Mouse (Mus musculus) bone marrow, adult 2 months (tissue): ENCODE results near the gene Tbc1d12.

ENCODE experiments used
- CTCF ChIP-seq: fragments of 200-500 bp; IDR thresholded peaks from 2 replicates; pipeline ENCODE4 v1.5.1; 2011; ENCODE audit warnings: low read length, control low read depth; ENCODE audit not compliant: control insufficient read depth, insufficient read depth
- POLR2A ChIP-seq: fragments of 200-500 bp; IDR thresholded peaks from 2 replicates; pipeline ENCODE4 v1.6.1; 2011; ENCODE audit warnings: low read depth, mild to moderate bottlenecking, control low read depth, low read length, borderline replicate concordance; ENCODE audit not compliant: control insufficient read depth

DNA sequence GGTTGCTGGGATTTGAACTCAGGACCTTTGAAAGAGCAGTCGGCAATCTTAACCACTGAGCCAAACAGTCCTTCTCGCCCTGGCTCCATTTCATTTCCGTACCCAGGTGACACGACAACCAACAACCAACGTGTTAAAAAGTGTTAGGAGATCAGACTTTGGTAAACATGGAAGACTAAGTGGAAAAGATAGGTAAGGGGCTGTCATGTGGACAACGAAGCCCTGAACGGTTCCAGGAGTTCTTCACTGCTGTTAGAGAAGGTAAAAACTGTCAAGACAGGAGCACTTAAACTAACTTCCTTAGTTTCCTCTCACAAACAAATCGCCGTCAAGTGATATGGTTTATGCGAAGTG, 318 bp upstream of the Tbc1d12 start:
- TF ChIP-seq POLR2A (no peak), CTCF (no peak)
